Mouse (Mus musculus): ENCODE measurements around the gene S1pr5.
"Not testable (repeated sequence)": the region's sequence is repeated elsewhere in the genome, so short reads cannot be mapped to it uniquely, and the experiment has no call there.

S1pr5 gene

DNA sequence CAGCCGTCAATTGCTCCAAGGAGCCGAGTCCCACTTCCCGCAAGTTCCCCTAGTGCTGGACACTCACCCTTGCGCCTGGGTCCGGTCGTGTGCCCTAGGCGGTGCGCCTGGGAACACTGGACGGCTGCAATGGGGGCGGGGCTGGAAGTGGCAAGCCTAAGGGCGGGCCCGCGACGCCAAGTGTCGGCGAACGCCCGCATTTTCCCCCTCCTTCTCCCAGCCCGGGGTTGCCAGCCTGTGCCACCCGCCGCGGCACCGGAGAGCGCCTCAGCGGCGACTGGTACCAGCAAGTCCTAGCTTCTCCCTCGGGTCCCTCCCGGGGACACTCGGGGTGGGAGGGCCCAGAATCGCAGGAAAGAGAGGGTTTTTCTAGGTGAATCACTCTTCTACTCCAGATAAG, at the start of gene S1pr5:
TSS of gene S1pr5 (minus strand) at position 118 of the 400 bp plus-strand sequence.
- peak; percentile 66 to 70 for DNase-seq

- no peak for DNase-seq
Measured at GRCm38 (mm10) chr9:21292271-21292670, 44.0 kb upstream of the S1pr5 start.

- DNase-seq: peak in 1 of 2 experiments; percentile 11
Measured at GRCm38 (mm10) chr9:21291868-21292267, 43.6 kb upstream of the S1pr5 start.

DNA sequence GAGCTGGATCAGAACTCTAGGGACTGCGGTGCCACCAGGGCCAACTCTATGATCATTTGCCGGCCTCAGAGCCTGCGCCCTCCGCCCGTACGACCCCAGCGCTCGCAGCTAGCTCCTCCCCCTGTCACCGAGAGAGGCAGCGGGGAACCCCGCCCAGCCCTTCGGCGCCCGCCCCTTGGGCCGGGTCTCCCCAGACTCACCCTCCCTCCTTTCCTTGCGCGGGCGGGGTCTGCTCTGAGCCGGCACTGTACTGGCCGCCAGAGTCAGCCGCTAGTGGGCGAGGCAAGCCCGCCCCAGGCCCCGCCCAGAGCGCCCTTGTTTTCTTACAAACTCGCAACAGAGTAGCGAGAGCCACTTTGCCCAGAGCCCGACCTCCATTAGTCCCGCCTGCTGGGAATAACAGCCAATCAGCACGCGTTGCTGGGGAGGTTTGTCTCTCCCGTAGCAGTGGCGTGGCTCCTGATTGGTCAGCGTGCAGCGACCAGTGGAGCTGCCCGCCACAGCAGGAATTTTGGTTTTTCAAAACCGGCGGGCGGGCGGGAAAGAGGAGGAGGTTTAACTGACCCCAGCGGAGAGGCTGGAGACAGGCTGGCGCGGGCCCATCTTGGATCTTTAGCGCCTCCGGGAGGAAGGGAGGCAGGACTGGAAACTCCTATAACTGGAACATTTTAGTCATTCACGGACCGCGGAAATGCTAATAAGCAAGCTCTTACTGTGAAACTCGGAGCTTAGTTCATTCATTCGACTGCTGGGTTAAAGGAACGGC, 43.0 kb upstream of the S1pr5 start, which contains the start of gene Cdkn2d:
TSS of gene Cdkn2d (minus strand) at position 386 of the 766 bp plus-strand sequence.
- DNase-seq: peak; percentile 100

DNA sequence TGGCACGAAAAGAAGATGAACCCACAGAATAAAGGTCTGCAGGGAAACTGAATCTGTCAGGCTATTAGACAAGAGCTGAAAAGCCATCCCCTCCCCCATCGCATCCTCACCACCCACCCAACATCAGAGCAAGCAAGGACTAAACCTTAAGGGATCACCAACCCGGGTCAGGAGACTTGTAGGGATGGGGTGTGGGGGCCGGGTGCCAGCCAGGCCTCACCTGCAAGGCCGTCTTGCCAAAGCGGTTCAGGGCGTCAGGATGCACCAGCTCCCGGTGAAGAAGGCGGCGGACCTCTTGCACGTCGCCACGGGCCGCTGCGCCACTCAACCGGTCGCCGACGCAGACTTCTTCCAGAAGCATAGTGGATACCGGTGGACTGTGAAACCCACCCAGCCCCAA, 42.3 kb upstream of the S1pr5 start:
- no peak for DNase-seq

GRCm38 (mm10) chr9:21289337-21289671, 41.1 kb upstream of the S1pr5 start:
- DNase-seq: no peak

GRCm38 (mm10) chr9:21288404-21289336, 40.4 kb upstream of the S1pr5 start:
- peak; percentile 56 to 67 for DNase-seq

DNA sequence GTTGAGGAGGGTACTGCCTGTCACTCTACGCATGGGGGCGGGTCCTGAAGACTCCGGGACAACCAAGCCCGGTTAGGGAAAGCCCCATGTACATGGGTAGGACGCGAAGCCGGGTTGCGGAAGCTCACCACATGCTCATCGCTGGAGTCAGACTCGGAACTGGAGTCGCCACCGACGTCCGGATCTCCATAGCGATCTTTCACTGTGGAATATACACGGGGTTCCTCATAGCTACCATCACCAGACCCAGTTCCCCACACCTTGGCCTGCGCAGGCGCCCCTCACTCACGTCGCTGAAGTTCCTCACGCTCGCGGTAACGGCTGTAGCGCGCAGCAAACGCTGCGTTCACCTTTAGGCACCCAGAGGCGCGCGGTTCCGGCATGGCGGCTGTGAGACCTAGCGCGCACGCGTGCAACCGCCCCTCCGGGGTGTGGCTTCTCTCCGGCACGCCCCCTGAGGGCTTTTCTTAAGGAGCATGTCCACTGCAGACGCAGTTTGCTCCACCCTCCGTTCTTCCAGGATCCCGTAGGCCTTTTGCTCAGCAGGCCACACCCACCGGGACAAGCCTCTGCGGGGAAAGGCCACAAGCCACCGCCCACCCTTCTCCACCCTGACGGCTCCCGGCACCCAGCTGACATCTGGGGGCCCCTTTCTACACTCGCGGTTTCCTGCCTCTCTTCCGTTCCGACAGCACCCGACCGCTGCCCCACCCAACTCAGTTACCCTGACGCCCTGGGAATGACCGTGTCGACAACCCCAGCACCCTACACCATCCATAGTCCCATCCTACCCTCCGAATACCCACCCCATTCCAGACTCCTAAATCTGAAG, 39.5 kb upstream of the S1pr5 start, which contains the start of gene Kri1:
TSS of gene Kri1 (minus strand) at position 399 of the 832 bp plus-strand sequence.
- peak; percentile 99 for DNase-seq

DNA sequence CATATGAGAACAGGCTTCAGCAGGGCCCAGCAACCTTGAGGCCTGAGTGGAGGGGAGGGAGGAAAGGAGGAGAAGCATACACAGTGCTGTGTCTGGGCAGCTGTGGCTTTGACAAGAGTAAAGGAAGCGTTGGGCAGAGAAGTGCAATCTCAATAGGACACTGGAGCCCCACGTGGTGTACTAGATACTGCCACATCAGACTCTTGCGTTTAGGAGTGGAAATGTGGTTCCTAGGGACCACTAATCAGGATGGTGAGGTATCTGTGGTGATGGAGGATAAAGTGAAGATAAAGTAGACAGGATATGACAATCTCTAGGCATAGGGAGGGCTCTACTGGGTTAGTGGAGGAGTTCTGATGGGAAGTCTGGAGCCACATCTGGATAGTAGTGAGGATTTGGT, 38.5 kb upstream of the S1pr5 start:
- no peak for DNase-seq

- no peak for DNase-seq
Measured at GRCm38 (mm10) chr9:21283994-21284393, 35.8 kb upstream of the S1pr5 start.

- DNase-seq: no peak
Measured at GRCm38 (mm10) chr9:21283591-21283990, 35.3 kb upstream of the S1pr5 start.

- DNase-seq: no peak
Measured at GRCm38 (mm10) chr9:21277776-21278175, 29.5 kb upstream of the S1pr5 start.

DNA sequence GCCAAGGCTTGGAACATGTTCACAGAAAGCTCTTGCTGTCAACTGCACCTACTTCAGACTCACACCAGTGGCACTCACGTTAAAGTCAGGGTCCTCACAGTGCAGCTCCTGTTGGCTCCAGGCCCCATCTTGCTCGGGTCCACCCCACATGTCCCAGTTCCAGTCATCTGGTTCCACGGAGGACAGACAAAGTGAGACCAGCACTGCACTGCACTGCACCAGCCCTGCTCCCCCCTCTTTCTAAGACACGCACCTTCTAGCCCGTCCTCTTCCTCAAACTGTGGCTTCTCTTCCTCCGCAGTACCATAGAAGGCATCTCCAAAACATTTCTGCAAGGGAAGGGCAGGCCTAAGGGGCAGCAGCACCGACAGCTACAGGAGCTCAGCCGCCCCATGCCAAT, 28.1 kb upstream of the S1pr5 start:
- no peak for DNase-seq

DNA sequence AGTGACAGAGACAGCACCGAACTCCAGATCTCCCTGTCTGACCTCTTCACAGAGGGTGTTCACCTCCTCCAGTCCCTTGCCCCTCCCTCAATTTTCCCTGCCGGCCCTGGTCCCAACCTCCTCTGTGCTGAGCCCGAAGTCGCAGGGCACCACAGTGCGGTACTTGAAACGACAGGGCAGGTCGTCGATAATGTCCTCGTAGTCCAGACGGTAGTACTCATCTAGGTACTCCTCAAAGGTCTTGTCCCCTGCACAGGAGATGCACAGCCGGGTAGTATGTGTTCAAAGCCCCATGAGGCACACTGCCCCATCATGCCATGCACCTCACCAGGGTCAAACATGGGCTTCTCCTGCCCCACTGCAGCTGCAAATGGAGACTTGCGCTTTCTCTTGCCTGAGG, 27.5 kb upstream of the S1pr5 start:
- DNase-seq: no peak

- no peak for DNase-seq
Measured at GRCm38 (mm10) chr9:21275013-21275710, 26.9 kb upstream of the S1pr5 start.

DNA sequence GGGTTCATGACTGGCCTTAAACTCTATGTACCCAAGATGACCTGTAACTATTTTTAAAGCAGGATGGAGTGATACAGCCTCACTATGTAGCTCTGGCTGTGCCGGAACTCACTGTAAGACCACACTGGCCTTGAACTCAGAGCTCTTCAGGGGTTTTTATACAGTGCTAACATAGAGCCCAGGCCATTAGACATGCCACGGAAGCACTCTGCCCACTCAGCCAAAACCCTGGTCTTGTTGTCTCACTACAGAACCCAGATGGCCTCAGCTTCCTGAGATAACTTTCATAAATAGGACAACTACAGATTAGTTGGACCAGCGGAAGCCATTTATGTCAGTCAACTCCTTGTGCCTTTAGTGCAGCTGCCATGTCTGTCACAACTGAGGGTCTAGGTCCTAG, 26.1 kb upstream of the S1pr5 start:
- DNase-seq: no peak

GRCm38 (mm10) chr9:21273520-21274228, 25.4 kb upstream of the S1pr5 start:
- peak in 1 of 2 experiments; percentile 67 for DNase-seq

- DNase-seq: no peak
Measured at GRCm38 (mm10) chr9:21273094-21273493, 24.9 kb upstream of the S1pr5 start.

- DNase-seq: no peak
Measured at GRCm38 (mm10) chr9:21272391-21272790, 24.1 kb upstream of the S1pr5 start.

DNA sequence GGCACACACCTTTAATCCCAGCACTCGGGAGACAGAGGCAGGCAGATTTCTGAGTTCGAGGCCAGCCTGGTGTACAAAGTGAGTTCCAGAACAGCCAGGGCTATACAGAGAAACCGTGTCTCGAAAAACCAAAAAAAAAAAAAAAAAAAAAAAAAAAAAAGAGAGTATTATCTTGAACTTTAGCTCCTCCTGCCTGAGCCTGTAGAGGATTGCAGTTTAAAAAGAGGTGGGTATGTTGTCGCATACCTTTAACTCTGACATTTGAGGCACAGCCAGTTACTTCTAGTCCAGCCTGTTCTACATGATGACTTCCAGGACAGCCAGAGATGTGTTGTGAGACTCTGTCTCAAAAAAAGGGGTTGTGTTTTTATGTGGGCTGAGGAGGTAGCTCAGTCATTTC, 21.3 kb upstream of the S1pr5 start:
- DNase-seq: not testable (repeated sequence)

- no peak for DNase-seq
Measured at GRCm38 (mm10) chr9:21268305-21268704, 20.1 kb upstream of the S1pr5 start.

- DNase-seq: no peak
Measured at GRCm38 (mm10) chr9:21266889-21267288, 18.6 kb upstream of the S1pr5 start.
